Mouse (Mus musculus) ES-E14 (cell line): Measurements from ENCODE around the gene Tbl1xr1.

Experiments
- CHD2 ChIP-seq: IDR thresholded peaks from 2 replicates; pipeline ENCODE4 v1.6.1; 2014; ENCODE audit warnings: mild to moderate bottlenecking, low read depth, low read length, inconsistent platforms
- HCFC1 ChIP-seq: IDR thresholded peaks from 2 replicates; pipeline ENCODE4 v1.6.1; 2012; ENCODE audit warnings: low read length, inconsistent platforms, borderline replicate concordance; ENCODE audit not compliant: insufficient read depth
- MAFK ChIP-seq: IDR thresholded peaks from 2 replicates; pipeline ENCODE4 v1.6.1; 2014; ENCODE audit warnings: mild to moderate bottlenecking, low read depth, low read length, inconsistent platforms; ENCODE audit not compliant: insufficient read depth
- ZC3H11A ChIP-seq: IDR thresholded peaks from 2 replicates; pipeline ENCODE4 v1.6.1; 2012; ENCODE audit warnings: low read depth, mild to moderate bottlenecking, inconsistent platforms, low read length, borderline replicate concordance
- ZNF384 ChIP-seq: IDR thresholded peaks from 2 replicates; pipeline ENCODE4 v1.6.1; 2012; ENCODE audit warnings: low read depth, low read length, inconsistent platforms

DNA sequence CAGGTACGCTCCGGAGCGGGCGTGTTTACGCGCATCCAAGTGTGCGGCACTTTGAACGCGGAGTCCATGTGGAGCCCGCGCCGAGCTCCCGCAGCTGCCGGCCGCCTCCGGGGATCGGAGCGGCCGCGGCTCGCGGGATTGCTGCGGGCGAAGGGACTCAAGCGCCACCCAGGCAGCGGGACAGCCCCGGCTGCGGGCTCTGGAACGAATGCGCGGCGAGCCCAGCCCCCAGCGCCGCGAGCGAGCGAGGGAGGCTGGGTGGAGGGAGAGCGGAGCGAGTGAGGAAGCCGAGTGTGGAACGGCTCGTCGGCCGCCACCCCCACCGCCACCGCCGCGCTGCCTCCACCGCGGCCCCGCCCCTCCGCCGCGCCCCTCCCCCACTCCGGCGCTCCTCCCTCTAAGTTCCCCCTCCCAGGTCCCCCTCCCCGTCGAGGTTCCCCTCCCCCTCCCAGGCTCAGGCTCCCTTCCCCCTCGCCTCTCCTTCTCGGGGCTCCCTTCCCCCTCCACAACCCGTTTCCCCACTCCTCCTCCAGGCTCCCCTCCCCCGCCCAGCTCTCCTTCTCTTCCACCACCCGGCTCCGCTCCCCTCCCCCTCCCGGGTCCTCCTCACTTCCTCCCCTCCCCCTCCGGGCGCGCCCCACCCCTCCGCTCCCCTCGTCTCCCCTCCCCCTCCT is 428 bp upstream of the Tbl1xr1 start:
- TF ChIP-seq CHD2 (peak; percentile 83), MAFK (no peak), ZNF384 (no peak), ZC3H11A (no peak), HCFC1 (no peak; the same call in 1 of the 2 replicates)
